Mouse (Mus musculus): ENCODE results near the gene Wnt11.

- TF ChIP-seq CTCF (IDR thresholded peaks at IDR 0.05; ENCODE audit: control insufficient read depth, insufficient read depth, low read length) = no peak
- TF ChIP-seq POLR2A (IDR thresholded peaks at IDR 0.05; ENCODE audit: borderline replicate concordance, control insufficient read depth, low read depth, low read length) = no peak
Measured at GRCm38 (mm10) chr7:98856128-98856527, 21.2 kb downstream of the Wnt11 start.

Data from bone marrow, adult 2 months (tissue).